Mouse (Mus musculus) layer of hippocampus, adult 9-11 months (tissue): ENCODE measurements at regions not wholly inside any gene's neighbourhood (a gene's known extent, or its start where the extent isn't known, plus 50 kb on each side); places are given as distances from the start of the nearest gene placed in this dataset.

Experiments
- DNase-seq: peaks from one replicate; pipeline ENCODE4 v3.0.0; 2022

- no peak for DNase-seq
Observed at GRCm38 (mm10) chr10:126734661-126735060, 166.5 kb downstream of the Atp23 start.

DNA sequence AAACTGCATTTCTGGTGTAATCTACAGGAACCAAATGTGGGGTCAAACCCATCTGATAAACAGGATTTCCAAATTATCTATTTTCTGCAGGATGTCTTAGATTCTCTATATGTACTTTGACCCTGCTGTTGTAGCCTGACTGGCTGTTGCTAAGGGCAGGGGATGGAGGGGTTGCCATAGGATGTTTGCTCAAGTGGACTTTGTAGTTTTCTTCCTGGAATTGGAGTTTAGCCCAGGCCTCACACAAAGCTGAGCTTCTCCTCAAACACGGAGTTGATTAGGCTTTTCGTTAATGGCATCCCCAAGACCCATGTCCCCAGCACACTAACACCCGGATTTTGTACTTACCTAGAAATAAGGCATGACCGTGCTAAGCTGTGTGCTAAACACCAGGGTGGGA, 173.3 kb downstream of the Atp23 start:
- no peak for DNase-seq

GRCm38 (mm10) chr10:126717961-126718360, 183.2 kb downstream of the Atp23 start:
- DNase-seq: no peak

- DNase-seq: no peak
Observed at GRCm38 (mm10) chr10:126711758-126712157, 189.4 kb downstream of the Atp23 start.

GRCm38 (mm10) chr10:126709219-126709917, 191.8 kb downstream of the Atp23 start:
- DNase-seq: no peak

DNA sequence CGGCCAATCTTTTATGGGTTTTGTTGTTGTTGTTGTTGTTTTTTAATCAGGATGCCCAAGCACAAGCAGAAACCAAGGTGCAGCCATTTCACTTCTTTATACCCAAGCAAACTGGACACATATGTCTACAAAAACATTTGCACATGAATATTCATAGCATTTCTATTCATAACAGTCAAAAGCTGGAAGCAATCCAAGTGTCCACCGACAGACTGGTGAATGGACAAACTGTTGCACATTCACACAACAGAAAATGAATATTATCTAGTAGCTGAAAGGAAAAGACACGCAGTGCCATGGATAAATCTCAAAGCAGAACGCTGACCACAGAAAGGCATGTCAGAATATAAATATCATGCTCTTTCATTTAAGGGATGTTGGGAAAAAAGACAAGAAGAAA, 192.4 kb downstream of the Atp23 start:
- peak; percentile 5 for DNase-seq

GRCm38 (mm10) chr10:126708215-126708614, 192.9 kb downstream of the Atp23 start:
- DNase-seq: no peak

GRCm38 (mm10) chr10:126697086-126697485, 204.1 kb downstream of the Atp23 start:
- no peak for DNase-seq

DNA sequence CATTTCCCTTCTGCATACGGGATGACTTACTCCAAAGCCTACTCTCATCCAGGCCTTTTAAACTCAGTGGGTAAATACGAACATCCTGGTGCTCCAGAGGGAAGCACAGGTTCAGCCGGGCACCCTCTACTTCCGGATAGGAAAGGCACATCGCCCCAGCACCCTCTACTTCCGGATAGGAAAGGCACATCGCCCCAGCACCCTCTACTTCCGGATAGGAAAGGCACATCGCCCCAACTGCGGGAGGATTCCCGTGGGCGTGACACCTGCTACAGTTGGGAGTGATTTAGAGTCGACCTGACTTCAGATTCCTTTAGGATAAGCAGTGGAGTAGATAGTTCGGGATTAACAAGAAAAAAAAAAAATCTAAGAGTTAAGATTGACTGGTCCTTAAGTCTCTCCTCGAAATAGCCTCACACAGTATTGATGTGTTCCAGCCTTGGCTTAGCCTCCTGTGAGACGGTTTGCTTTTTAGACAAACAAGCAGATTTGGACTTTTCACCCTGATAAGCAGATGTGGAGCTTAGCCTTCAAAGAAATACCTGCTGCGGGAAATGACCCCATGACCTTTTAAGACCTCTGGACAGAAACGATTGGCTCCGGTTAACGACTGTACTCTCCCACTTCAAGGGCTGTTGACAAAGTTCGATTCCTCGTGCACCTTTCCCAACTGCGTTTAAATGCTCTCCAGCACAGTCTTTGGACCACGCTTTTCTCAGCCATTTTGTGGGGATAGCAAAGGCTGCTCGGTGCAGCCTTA, 210.1 kb downstream of the Atp23 start:
- DNase-seq: no peak

DNA sequence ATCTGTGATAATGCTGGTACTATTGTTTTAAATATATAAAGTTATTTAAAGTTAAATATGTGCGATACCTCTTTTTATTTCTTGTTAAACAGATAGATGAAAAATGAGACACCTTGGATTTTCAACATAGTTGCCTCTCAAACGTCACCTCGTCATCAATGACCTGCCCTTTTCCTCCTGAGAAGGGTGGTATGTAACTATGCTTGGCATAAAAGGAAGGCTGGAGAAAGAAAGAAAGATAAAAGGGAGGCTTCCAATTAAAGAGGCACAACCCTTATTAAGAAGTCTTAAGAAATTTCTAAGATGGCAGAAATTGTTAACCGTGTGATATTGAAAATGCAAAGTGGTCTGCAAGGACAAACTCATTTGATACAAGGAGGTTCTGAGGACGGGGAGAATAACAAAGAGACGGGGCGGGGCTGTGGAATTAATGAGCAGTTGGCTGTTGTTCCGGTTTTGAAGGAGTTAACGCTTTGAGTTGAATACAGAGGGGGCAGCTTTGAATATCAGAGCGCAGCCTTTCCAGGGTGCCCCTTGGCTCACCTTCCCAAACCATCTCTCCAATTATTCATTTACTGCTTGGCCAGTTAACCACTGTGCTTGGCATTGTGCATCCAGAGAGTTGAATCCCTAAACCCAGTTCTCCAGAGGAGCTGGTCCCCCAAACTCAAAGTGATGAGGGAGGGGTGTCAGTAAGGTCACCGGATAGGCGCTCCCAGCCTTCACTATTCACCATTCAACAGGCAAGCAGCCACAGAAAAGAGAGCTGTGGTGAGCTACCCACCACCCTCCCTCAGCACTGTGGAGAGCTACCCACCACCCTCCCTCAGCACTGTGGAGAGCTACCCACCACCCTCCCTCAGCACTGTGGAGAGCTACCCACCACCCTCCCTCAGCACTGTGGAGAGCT, 220.6 kb downstream of the Atp23 start:
- no peak for DNase-seq

GRCm38 (mm10) chr10:126679224-126680120, 221.7 kb downstream of the Atp23 start:
- peak; percentile 13 for DNase-seq

DNA sequence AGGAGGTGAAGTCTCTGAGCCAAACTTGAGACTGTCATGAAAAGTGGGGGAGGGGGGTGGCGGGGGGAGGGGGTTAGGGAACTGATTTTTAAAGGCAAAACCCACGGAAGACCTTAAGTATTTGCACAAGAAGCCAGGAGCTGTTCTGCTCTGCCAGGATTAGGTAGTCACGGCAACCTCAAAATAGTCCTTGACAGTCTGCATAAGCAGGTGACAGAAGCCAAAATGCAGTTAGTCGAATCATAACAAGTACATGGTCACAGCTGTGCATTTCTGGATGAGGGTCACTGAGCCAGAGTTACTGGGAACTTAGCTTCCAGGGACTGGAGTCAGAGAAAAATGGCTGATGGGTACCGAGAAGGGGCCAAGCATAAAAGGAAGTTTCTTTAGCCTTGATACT, 227.7 kb downstream of the Atp23 start:
- DNase-seq: no peak

DNA sequence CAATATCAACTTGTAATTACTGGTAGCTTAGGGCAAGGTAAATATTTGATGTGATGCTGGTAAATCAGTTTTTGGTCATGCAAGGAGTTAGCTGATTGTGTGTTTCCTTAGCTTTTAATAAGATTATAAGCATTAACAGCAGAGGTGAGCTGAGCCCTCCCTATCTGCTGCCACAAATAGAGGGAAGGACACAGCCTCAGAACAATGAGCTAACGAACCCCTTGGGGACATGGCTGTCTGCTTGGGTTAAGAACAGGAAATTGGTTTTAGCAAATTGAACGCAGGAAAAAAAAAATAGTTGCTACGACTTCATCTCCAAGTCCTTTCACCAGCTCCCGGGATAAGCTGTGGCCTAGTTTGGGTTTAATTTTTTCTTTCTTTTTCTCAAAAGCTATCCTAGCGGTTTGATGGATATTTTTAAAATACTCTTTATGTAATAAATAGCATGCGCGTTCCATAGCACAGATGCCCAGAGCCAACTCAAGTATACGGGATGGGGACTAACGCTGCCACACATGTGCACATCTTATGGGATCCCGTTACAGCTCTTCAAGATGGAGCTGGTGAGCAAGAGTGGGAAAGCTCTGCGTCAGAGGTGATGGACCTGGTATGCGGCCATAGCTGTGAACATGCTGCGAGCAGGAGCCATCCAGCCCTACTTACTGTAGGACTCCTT, 236.6 kb downstream of the Atp23 start:
- DNase-seq: no peak

GRCm38 (mm10) chr10:126663461-126664013, 237.6 kb downstream of the Atp23 start:
- DNase-seq: no peak

DNA sequence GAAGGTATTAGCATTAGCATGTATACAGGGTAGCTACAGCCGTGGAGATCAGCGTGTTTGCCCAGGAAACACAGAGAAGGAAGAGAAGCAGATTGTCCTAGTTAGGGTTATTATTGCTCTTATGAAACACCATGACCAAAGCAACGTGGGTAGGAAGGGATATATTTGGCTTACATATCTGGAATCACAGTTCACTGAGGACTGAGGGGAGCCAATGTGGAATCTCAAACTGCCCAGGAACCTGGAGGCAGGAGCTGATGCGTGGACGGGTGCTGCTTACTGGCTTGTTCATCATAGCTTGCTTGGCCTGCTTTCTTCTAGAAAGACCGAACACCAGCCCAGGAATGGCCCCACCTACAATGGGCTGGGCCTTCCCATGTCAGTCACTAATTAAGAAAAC, 238.4 kb downstream of the Atp23 start:
- no peak for DNase-seq

GRCm38 (mm10) chr10:126661095-126661615, 240.0 kb downstream of the Atp23 start:
- DNase-seq: no peak

DNA sequence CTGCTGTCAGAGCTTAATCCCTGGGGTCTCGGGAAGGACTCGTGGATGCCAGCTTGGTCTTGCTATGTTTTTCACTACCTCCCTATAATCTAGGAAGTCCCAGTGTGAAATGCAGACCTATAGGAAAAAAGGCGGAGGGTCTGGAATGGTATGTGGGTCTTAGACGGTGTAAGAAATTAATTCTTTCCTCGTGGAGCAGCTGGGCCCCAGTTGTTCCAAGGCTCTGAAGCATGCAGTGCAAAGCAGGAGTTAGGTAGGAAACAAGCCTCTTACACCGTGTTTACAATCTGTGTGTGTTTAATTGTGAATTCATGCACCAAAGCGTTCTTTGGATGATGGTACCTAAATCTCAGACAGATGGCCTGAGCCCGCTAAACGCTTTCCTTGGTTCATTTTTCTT, 241.1 kb downstream of the Atp23 start:
- DNase-seq: no peak

DNA sequence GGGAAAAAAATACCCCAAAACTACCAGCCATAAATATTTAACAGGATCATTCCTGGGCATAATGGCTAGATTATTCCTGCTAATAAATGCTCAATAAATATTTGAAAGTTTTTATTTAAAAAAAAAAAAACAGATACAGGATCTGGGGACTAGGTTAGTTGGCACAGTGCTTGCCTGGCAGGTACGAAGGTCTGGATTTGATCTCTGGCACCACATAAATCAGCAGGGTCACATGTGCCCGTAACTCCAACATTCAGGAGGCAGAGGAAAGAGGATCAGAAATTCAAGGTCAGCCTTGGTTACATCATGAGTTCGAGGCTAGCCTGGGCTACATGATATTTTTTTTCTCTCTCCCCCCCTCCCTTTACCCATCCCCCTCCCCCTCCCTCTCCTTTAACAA, 248.5 kb downstream of the Atp23 start:
- no peak for DNase-seq

- no peak for DNase-seq
Observed at GRCm38 (mm10) chr10:126646587-126646986, 254.6 kb downstream of the Atp23 start.

DNA sequence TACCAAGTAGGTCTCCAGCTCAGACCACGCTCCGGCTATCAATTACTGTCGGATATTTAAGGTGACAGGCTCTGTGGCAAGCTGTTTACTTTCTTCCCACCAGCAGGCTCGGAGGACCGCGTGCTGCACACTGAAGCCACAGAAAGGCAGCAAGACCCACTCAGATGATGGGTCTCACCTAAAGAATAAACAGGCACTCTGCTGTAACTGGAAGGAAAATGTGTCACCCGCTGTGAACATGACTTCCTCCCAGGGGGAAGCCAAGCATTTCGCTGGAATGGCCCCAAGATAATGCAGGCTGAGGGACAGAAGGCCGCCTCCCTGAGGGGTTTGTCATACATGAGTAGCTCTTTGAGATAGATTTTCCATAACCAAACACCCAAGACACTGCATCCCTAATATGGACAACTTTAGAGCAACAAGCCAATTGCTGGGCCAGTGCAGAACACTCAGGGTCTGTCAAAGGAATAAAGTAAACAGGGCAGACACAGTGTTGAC, 259.3 kb downstream of the Atp23 start:
- DNase-seq: no peak

- DNase-seq: no peak
Observed at GRCm38 (mm10) chr10:126634731-126635130, 266.4 kb downstream of the Atp23 start.
